Mouse (Mus musculus) lung, postnatal 0 days (tissue): ENCODE measurements around the gene Plxdc2. TPM values are rescaled to one million over a fixed set of nuclear protein-coding genes. Genes with fewer than 3 reads are reported as not detected.

Experiments used
- ATAC-seq: fragments of 200-750 bp; cut with Nextera tagmentation; 2 replicates; pipeline ENCODE4 v1.8.0; 2017; ENCODE audit warnings: moderate library complexity
- DNase-seq: peaks from one replicate; pipeline ENCODE4 v3.0.0-alpha.2; 2016; ENCODE audit warnings: low spot score
- H3K27ac ChIP-seq: fragments of 300-500 bp; sonication (generic); 2 replicates; pipeline ENCODE4 v1.5.1; 2014; ENCODE audit warnings: antibody characterized with exemption, mild to moderate bottlenecking, low read length, mixed read lengths
- H3K27me3 ChIP-seq: fragments of 300-500 bp; sonication (generic); replicated peaks from 2 replicates; pipeline ENCODE4 v1.6.1; 2014; ENCODE audit warnings: low read length, mixed read lengths; ENCODE audit not compliant: insufficient read depth
- H3K36me3 ChIP-seq: fragments of 300-500 bp; sonication (generic); 2 replicates; pipeline ENCODE4 v1.6.1; 2014; ENCODE audit warnings: low read length, mixed read lengths; ENCODE audit not compliant: insufficient read depth
- H3K4me1 ChIP-seq: fragments of 300-500 bp; sonication (generic); 2 replicates; pipeline ENCODE4 v1.6.1; 2014; ENCODE audit warnings: antibody characterized with exemption, low read depth, low read length, mixed read lengths; ENCODE audit not compliant: insufficient read depth
- H3K4me2 ChIP-seq: fragments of 300-500 bp; sonication (generic); replicated peaks from 2 replicates; pipeline ENCODE4 v1.6.1; 2014; ENCODE audit warnings: low read depth, mild to moderate bottlenecking, low read length, moderate library complexity, mixed read lengths
- H3K4me3 ChIP-seq: fragments of 300-500 bp; sonication (generic); 2 replicates; pipeline ENCODE4 v1.5.1; 2014; ENCODE audit warnings: low read depth, low read length
- H3K9ac ChIP-seq: fragments of 300-500 bp; sonication (generic); replicated peaks from 2 replicates; pipeline ENCODE4 v1.6.1; 2014; ENCODE audit warnings: low read depth, mild to moderate bottlenecking
- H3K9me3 ChIP-seq: fragments of 300-500 bp; sonication (generic); 2 replicates; pipeline ENCODE4 v1.6.1; 2016; ENCODE audit warnings: low read length, mixed read lengths
- CTCF ChIP-seq: IDR thresholded peaks from 2 replicates; pipeline ENCODE4 v1.5.1; 2016; ENCODE audit warnings: antibody characterized with exemption, mild to moderate bottlenecking
- EP300 ChIP-seq: IDR thresholded peaks from 2 replicates; pipeline ENCODE4 v1.6.1; 2016; ENCODE audit warnings: antibody characterized with exemption, mild to moderate bottlenecking, control low read depth
- WGBS: fragments of 180-500 bp; shearing (Covaris S2); extraction: QIAGEN DNeasy Blood & Tissue Kit; methylation state at CpG from one replicate; pipeline ENCODE4 v1.1.7; 2014; 5-methylcytosine and 5-hydroxymethylcytosine counted together
- polyA plus RNA-seq: library from polyadenylated mRNA; unstranded; fragments of >200 nt; fragmentation: Nextera tagmentation; extraction: Ambion mirVana; gene quantifications from 2 replicates; pipeline ENCODE4 v1.2.1, GENCODE M21; 2015

The Plxdc2 gene
- polyA plus RNA-seq, 1 experiment from 2014 or later: 113 TPM

DNA sequence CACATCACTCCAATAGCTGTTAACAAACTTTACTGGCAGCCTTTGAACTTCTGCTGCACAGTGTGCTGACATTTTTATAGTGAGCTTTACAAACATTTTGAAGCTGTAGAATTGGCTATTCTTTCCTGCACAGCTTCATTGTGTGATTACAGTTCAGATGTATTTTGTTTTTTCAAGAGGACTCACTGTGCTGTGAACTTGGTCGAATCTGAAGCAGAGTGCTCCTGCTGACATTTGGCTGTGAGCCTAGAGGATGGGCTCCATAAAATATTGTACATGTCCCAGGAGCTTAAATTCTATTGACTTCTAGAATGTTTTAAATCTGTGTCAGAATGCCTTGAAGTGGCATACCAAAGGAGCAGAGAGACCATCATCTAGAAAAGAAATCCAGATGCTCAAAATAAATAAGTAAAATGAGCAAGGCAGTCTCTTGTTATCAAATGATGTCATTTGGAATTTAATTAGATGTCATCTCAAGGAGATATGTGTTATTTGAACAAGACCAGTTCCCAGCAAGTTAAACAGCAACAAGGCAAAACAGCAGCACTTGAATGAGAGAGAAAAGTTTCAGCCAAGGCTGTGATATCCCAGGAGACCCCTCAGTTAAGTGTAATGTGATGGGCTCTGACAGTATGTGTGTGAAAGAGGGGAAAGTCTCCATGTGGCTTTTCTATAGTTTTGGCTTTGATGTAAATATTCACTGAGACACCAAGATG, 417.5 kb downstream of the Plxdc2 start:
- no peak overlapping the region for H3K4me2 ChIP-seq
- H3K27me3 ChIP-seq: no peaks in the 10 kb centered on the region
- no peaks in the 10 kb centered on the region; the same call in 1 of the 2 replicates for H3K4me1 ChIP-seq
- ATAC-seq (no peak), DNase-seq (no peak)
- no peak overlapping the region for H3K4me3 ChIP-seq
- H3K9me3 ChIP-seq: no peaks in the 10 kb centered on the region
- no peak overlapping the region for H3K9ac ChIP-seq
- H3K27ac ChIP-seq: no peak overlapping the region
- H3K36me3 ChIP-seq: no peaks in the 10 kb centered on the region
- TF ChIP-seq EP300: no peak
- TF ChIP-seq CTCF: no peak
- WGBS: 2% methylated on average over 1 of the region's 1 CpGs

DNA sequence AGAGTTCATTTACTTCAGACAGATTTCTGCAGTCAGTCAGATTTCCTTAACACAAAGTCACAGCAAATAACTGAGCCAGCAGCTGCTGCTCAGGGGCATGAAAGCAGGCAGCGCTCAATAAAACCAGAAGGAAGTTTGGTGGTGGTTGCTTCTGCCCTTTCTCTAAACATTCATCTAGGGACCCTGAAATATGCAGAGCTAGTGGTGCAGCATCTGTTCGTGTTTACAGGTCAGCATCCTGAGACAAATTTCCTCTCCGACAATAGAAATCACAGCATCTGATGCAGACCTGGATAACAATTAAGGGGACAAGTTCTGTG, 418.0 kb downstream of the Plxdc2 start:
- Histone ChIP-seq H3K36me3 (no peaks in the 10 kb centered on the region), H3K4me3 (no peak overlapping the region), H3K4me1 (no peaks in the 10 kb centered on the region; the same call in 1 of the 2 replicates), H3K27me3 (no peaks in the 10 kb centered on the region), H3K9ac (no peak overlapping the region), H3K4me2 (no peak overlapping the region), H3K9me3 (no peaks in the 10 kb centered on the region), H3K27ac (no peak overlapping the region)
- ATAC-seq (no peak), DNase-seq (no peak)
- 42% methylated on average over 3 of the region's 3 CpGs for WGBS
- TF ChIP-seq EP300 (no peak), CTCF (no peak)

DNA sequence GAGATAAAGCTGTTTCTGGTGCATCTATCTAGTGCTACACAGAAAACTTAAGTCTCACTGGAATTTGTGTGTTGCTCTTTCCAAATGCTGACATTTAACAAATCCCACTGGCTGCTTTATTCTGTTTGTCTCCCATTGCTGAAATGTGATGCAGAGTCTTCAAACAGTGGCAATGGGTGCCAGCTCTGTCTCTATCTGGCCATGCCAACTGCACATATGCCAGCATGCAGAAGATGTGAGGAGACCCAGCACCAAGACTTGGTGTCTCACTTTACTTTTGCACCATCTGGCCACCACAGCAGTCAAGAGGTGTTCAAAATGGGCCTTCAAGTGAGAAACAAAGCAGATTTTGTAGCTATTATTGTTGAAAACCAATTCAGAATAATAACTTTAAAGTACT, 439.2 kb downstream of the Plxdc2 start:
- H3K36me3 ChIP-seq: no peaks in the 10 kb centered on the region
- no peaks in the 10 kb centered on the region for H3K9me3 ChIP-seq
- no peak overlapping the region for H3K27ac ChIP-seq
- no peak overlapping the region for H3K9ac ChIP-seq
- no peaks in the 10 kb centered on the region for H3K4me1 ChIP-seq
- TF ChIP-seq CTCF: no peak
- no peak for TF ChIP-seq EP300
- no peak overlapping the region for H3K4me2 ChIP-seq
- ATAC-seq: no peak
- no peak for DNase-seq
- H3K27me3 ChIP-seq: no peaks in the 10 kb centered on the region
- H3K4me3 ChIP-seq: no peak overlapping the region
